Mouse (Mus musculus): Measurements from ENCODE around the gene Pld5. TPM values are rescaled to one million over a fixed set of nuclear protein-coding genes. Genes with fewer than 3 reads are reported as not detected.
"Not testable (repeated sequence)": the region's sequence is repeated elsewhere in the genome, so short reads cannot be mapped to it uniquely, and the experiment has no call there.

Gene Pld5
- polyA plus RNA-seq, 1 experiment from 2014 or later: not detected

DNA sequence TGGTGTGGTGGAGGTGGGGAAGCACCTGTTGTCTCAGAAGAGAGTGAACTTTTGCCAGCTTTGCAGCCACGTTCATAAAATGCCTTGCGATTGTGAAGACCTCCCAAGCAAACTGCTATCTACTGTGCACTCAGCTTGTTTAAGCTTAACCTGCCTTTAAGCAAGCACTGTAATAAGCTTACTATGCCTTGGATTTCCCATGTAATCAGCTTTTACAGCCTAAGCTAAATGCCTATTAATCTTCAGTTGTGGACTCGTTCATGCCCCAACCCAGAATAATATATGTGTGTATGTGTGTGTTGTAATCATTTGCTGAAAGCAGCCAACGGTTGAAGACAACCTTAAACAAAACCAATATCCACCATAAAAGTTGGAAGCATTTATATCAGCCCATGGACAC lies 232.1 kb downstream of the Pld5 start:
- no peak for DNase-seq (ENCODE audit: low spot score)

DNA sequence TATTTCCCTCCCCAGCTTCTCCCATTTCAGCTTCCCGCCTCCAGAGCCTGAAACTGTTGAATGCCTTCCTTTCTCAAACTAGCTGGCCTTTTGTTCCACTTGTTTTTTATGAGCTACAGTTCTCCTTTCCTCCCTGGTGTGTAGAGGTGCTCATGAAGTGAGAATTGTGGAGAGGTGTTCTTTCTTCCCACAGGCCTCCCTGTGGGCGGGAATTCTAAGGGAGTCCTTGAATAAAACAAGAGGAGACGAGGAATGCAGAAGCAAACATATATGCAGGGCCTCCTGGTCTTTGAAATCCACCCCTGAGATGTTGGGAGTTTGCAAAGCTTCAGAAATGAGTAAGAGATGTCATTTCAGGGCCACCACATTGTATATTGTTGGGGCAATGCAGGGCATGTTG lies 235.2 kb downstream of the Pld5 start:
- DNase-seq (ENCODE audit: low spot score): no peak

DNA sequence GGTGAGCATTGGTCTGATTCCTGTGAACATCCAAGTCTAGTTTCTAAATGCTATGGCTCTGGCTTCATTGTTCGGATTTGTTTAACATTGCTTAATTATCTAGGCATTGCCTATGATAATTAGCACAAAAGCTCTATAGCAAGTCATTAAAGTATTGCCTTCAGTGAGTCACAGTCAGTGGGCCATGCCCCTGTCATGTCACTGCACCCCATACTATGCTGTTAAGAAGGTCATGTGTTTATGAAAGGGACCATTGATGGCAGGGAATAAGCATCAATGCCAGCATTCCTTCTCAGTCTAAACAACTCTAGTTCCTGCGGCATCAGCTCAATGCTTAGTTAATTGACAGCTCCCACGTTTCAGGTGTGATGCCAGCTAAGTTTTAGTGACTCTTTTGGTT lies 239.1 kb downstream of the Pld5 start:
- DNase-seq (ENCODE audit: low spot score): no peak

DNA sequence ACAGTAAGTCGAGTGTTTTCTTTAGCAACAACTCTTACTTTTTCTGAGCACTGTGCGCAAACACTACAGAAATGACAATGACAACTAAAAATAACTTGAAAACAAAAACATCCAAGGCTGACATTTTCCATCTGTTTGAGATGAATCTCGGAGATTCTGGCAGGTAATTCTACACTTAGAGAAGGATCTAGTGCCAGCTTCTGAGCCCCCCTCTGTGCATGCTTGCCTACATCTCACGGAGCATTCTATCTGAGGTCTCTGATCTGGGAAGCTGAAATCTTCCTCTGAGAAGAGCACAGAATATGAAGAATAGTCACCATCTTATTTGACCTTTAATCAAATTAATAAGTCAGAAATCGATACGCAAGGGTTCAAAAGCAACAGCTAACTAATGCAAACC lies 240.4 kb downstream of the Pld5 start:
- DNase-seq (ENCODE audit: low spot score): no peak

DNA sequence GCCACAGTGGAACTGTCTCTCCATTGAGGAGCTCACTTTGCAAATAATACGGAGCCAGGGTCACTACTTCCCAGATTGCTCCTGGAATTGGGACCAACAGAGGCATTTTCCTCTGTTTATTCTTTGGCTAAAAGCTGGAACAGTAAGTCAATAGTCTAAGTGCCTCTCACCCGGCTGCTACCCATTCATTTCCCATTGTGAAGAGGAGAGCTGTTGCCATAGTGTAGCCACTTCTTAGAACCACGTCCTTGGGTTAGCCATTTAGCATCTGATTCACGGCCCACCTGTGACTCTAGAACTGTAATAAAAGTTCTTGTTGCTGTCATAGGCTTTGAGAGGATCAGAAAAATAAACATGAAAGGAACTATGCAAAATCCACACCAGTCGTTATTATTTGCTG lies 241.4 kb downstream of the Pld5 start:
- no peak for DNase-seq (ENCODE audit: low spot score)

DNA sequence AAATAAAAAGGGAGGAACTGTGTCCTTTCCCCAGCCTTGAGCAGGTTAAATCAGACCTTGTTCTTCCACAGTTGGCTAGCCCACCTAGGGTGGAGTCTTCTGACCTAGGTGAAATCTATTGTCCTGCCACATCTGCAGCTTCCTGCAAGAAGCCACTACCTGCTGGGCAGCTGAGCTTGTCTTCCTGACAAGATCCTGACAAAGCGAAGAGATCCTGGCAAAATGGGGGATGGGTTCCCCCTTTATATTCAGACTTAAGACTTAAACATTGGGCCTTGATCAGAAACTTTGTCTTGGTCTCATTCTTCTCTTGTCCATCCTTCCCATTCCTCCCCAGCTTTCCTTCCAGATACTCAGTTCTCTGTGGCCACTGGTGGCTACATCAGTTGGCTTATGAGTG lies 246.0 kb downstream of the Pld5 start:
- DNase-seq (ENCODE audit: low spot score): no peak

DNA sequence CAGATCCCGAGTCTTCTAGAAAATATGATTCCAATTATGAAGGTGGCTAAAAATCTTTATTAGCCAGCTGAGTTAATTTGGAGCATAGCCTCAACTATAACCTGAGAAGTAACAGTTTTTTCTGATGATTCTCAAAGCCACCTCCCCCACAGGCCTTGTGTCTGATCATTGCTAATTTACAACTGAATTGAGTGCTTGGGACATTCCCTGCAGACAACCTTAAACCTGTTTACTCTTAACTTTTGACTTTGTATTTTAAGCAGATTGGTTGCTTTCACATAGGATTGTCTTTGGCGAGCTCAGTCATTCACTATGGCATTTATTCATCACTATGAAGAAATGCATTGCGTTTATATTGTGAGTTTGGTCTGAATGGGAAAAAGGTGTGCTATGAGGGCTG lies 246.7 kb downstream of the Pld5 start:
- DNase-seq (ENCODE audit: low spot score): no peak

DNA sequence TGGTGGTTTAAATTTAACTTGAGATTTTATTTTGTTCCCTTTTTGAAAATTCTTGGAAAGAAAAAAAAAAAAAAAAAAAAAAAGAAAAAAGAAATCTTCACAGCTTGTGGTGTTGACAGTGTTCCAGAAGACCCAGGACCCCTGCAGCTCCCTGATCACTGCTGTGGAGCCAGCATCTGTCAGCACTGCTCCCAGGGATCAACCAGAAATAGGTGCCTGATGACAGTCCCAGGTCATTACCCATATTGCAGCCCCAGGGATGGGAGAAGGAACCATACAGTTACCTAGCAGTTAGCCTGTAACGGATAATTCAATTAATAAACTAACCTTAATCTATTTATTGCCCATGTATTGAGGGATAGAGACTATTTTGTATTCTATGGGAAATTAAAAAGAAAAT lies 250.6 kb downstream of the Pld5 start:
- DNase-seq (ENCODE audit: low spot score): no peak

DNA sequence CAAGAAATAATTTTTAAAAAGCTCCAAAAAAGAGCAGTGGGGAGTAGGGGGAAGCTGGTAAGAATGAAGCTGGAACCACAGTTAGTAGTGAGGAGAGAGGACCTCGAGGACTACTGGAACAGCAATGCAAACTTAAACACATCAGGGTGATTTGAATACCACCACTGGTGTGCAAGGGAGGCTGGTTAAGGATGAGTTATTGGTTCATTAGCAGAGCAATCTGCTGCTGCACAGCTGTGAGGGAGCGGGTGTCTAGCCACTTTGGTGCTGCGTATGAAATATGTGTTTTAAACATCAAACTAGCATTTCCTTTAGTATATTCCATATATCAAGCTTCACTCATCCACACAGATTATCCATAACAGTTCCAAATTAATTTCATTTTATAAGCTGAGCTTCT lies 256.6 kb downstream of the Pld5 start:
- DNase-seq (ENCODE audit: low spot score): no peak

DNA sequence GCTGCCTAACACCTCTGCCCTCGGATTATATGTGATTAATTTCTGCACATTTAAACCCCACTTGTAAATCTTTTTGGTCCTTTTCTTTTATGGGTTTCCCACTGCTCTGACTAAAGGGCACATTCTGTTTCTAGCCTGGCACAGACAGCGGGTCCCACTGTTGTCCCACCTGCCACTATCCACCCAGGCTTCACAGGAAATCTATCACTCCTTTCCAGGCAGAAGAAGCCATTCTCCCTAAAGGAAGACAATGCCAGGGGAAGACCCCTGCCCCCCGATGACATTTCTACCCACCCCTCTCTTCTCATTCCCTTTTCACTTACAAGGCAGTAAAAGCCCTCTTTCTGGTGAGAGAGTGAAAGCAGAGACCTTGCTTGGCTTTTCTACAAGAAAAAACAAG lies 259.0 kb downstream of the Pld5 start:
- no peak for DNase-seq (ENCODE audit: low spot score)

DNA sequence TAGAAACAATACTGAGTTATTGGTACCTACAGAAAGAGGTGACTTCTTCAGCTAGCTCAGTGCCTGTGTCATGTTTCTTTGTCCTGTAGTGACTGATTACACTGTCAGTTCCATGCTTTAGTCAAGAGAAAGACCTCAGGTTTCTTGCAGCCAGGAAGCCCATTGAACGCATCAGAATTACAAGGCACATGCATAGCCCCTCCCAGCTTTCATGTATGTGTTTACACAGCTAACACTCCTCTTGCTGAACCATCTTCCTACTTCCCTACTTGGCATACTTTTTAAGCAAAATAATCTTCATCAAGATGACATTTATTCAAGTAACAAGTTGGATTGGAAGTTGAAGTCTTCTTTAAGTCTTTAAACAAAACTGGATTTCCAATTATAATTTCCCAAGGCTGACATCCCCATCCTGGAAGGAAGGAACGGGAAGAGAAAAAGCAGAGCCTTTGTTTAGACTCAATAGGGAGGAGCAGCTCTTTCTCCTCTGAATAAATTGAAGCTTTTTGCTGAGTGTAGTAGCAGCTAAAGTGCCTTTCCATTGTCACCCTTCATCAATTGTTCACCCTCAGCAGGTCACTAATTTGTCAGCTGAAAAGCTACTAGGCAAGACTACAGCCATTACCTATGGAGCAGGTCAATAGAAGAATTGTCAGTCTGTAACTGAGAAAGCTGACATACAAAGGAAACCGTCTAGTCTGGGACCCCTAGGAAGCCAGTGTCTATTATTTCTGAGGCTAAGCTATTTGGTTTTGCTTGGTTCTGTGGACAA lies 261.4 kb downstream of the Pld5 start:
- DNase-seq (ENCODE audit: low spot score): no peak

DNA sequence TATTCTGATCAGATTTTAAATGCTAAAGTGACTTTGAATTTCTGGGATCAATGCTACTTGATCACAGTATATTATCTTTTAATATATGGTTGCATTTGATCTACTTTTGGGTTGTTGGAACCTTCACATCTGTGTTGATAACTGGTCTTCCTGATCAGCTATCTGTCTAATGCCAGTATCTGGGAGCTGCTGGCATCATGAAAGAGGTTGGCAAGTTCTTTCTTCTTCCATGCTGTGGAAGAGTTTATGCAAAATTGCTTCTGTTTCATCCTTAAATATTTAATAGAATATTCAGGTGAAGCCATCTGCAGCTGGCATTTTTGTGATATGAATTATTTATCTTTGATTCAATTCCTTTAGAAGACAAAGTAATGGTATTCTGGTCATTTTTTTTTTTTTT lies 263.6 kb downstream of the Pld5 start:
- no peak for DNase-seq (ENCODE audit: low spot score)

DNA sequence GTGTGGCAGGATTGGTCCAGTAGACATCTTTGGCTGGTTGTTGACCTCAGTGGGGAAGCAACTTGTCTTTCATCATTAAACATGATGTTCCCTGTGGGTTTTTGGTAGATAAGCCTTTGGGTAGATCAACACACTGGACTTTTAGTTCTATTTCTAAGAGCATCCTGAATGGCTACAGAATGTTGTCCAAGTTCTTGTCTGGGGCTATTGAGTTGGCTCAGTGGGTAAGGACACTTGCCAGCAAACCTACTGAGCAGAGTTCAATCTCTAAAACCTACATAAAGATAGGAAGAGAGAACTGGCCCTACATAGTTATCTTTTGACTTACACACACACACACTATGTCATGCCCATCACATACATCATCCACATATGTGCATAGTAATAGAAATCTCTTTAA lies 264.0 kb downstream of the Pld5 start:
- no peak for DNase-seq (ENCODE audit: low spot score)

DNA sequence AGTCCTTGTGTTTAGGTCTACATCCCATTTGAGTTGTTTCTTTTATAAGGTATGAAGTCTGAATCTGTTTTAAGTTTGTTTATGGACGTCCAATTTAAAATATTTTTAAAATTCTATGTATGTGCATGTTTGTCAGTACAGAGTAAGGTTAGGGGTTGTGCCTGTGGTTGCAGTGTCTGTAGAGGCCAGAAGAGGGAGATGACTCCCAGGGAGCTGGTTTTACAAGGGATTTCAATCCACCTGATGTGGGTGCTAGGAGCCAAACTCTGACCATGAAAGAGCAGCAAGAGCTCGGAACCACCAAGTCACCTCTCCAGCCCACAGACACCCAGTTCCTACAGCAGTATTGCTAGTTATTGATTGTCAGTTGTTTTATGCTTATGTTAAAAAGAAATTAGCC lies 266.7 kb downstream of the Pld5 start:
- DNase-seq (ENCODE audit: low spot score): no peak

DNA sequence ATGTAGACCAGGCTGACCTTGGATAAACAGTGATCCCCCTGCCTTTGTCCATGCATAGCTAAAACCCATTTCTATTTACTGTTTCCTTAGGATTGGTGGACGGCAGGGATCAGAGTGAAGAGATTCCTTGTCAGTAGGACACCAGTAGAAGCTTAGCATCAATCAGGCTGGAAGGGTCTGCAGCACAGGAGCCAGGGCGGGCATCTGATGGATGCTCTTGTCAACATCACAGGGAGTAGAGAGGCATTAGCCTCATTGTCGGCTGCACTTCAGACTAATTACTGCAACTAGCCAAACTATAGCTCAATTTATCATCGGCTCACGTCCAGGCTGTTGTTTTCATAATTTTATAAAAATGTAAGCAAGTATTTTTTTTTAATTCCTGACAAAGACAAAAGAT lies 274.5 kb downstream of the Pld5 start:
- no peak for DNase-seq (ENCODE audit: low spot score)

DNA sequence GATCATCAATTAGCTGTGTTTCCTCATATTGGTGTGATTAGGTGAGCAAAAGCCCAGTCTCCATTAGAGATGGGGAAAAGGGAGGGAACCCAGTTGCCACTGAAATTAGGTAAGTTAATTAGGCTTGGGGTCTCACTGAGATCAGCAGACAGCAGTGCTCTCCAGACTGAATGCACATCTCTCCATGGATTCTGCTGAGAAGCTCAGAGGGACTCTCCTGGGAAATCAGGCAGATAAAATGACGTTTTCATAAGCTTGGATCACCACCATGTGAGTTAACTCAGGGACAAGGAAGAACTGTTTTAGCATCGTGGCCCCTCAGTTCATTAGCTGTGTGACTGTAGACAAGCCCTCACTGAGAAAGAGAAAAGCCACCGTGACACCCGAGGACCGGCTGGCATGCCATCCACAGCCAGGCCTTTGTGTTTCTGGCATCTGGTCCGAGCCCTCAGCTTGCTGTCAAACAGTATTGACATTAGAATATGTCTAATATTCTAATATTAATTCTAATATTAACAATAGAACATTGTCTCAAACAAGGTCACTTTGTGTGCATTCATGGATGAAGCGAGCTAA lies 277.9 kb downstream of the Pld5 start:
- DNase-seq (ENCODE audit: low spot score): no peak

DNA sequence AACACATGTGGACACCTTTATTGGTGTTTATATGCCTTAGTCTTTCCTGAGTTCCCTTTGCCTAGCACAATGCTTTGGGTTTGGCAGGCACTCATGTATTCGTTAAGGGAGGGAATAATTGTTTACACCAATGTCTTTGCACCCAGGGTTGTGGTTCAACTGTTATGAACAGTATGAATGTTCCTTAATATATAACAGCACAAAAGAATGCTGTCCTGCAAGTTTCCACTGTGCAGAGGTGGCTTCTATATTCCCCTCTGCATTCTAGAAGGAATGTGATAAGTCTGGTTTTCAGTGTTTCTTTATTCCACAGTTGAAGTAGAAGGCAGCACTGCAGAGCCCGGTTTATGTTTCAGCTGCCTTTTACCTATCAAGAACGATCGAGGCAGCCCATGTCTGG lies 286.2 kb downstream of the Pld5 start:
- DNase-seq (ENCODE audit: low spot score): no peak

DNA sequence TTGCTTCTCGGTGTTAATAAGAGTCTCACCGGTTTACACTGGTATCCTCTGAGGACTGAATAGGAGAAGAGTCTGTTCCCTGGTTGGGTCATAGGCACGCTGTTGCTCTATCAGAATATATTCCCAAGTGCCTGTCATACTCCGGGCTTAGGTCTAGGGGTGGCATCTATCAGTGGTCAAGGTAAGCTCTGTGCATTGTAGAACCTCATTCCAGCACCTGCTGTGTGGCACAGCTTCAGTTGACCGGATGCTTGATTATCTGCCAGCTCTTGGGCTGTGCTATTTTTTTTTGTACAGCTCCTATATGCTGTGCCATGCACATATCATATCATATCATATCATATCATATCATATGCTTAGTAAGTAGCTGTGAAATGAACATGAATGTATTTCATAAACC lies 286.7 kb downstream of the Pld5 start:
- DNase-seq (ENCODE audit: low spot score): no peak

DNA sequence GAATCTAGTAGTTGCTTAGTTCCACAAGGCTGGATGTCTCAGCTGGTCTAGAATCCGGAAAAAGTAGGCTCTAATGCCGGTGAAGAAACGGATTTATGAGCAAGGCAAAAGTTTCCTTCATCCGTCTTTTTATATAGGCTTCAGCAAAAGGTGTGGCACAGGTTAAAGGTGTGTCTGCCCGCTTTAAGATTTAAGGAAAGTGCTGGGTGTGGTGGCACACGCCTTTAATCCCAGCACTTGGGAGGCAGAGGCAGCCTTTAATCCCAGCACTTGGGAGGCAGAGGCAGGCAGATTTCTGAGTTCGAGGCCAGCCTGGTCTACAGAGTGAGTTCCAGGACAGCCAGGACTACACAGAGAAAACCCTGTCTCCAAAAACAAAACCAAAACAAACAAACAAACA lies 296.1 kb downstream of the Pld5 start, which contains the start of gene Rbm8a2:
TSS of gene Rbm8a2 (minus strand) at position 101 of the 400 bp plus-strand sequence.
- not testable (repeated sequence) for DNase-seq (ENCODE audit: low spot score)

DNA sequence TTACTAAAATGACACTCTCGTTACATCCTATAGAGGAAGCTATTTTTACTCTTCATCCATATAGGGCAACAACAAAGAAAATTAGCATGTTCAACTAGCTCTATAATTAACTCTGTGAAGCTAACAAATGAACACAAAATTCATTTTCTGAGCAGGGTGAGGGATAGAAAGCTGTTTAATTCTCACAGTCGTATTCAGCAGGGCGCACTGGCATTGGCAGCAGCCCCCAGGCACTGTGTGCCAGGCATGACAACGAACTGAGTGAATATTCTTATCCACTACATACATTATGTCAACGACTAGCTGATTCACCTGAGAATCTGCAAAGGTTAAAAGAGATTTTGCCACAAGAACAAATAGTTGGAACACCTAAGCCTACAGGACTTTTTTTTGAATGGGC lies 304.4 kb downstream of the Pld5 start:
- no peak for DNase-seq (ENCODE audit: low spot score)

DNA sequence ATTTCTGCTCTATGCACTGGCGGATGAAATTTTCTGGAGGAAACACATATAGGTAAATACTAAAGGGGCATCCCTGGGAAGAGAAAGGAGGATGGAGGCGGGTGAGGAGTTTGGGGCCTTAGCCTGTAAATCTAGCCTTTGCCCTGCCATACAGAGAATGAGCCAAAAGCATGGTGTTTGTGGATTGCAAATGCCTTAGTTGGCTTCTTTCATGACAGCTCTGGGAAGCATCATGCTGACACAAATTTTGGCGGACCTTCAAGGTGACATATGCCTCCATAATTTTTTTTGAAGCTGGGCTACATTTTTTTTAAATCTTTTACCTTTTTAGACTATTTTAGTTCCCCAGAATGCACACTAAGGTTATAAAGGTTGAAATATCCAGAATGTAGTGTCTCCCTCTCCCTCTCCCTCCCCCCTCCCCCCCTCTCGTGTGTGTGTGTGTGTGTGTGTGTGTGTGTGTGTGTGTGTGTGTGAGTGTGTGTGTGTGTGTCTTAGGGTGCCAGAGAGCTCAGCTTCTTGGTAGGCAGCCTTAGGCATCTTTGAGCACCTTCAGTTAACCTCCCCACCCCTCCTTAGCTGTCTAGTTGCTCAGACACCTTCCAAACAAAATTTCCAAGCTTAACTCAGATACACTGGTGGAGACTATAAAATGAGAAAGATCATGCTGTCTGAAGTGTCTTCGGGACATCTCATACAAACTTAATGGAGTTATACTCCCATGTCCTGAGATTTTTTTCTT lies 307.9 kb downstream of the Pld5 start:
- DNase-seq (ENCODE audit: low spot score): no peak

DNA sequence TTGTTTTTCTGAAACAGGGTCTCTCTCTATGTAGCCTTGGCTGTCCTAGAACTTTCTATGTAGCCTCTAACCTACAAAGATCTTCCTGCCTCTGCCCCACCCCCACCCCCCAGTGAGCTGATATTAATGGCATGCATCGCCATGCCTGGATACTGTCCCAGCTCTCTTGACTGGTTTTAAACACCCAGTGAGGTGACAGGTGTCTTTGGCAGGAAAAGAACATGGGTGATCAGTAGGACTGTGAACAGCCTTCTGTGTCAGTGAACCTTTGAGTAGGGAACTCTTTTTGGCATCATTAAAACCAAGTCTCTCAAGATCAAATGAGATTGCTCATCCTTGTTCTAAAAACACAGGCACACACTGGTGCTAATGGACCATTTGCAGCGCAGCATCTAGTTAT lies 313.3 kb downstream of the Pld5 start:
- no peak for DNase-seq (ENCODE audit: low spot score)

DNA sequence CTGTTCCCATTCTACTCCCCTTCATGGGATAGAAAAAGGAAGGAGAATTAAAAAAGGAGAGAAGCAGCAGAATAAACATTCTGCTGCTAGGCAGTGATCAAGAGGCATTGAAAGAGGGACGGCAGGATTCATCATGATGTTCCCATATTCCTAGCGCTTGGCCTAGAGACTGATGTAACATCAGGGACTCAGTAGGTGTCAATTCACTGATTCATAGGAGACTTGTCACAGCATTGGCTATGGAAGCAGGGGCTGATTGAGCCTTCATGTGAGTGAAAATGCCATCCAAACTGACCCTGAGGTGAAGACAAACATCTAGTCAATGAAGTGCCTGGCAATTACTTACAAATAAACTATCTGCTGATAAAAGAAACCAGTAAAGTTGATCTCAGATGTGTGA lies 324.3 kb downstream of the Pld5 start:
- DNase-seq (ENCODE audit: low spot score): no peak

All from thymus, postnatal 0 days (tissue).